Mouse (Mus musculus) brain, adult 10 weeks (tissue): ENCODE results near the gene Sult1c1. TPM values are rescaled to one million over a fixed set of nuclear protein-coding genes. Genes with fewer than 3 reads are reported as not detected.

ENCODE experiments used
- polyA plus RNA-seq: library from polyadenylated mRNA; stranded (reverse); fragments of 350-450 nt; fragmentation: Illumina TruSeq; extraction: RNeasy Lipid Tissue Mini Kit (QIAGEN cat#74804); gene quantifications from one replicate; pipeline ENCODE4 v1.2.3, GENCODE M21; 2015; ENCODE audit warnings: low read depth, low replicate concordance

The Sult1c1 gene
- polyA plus RNA-seq = not detected

DNA sequence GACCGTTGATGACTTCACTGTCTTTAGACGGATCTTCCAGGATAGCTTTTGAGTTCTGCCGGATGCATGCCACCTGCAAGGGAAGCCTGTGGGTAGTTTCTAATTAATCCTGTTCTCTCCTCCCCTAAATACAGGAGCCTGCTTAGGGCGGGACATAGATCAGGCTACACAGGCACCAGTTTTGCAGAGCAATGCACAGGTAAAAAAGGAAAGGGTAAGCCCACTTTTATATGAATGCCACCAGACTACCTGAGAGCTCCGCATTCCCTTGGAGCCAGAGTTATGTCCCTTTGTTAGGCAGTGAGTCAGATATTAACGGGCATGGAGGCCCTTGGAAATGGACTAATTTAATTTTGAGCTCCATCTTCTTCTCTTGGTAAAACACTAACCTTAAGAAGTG is at the start of gene Sult1c1:
Sult1c1 (minus strand) TSS at position 101 of the 400 bp plus-strand sequence.

Other genes with a start within 250 kb of the Sult1c1 start
- gene Sult1c2, start 144.3 kb downstream of the Sult1c1 start, polyA plus RNA-seq = not detected